Mouse (Mus musculus) ES-E14 (cell line): ENCODE results near the gene Atp1a4. TPM values are rescaled to one million over a fixed set of nuclear protein-coding genes. Genes with fewer than 3 reads are reported as not detected.

Experiments
- DNase-seq: peaks from one replicate; pipeline ENCODE4 v3.0.0-alpha.2; 2013; ENCODE audit warnings: low read depth, low spot score
- H3K27ac ChIP-seq: 2 replicates; pipeline ENCODE4 v1.5.1; 2012; ENCODE audit warnings: low read depth, mild to moderate bottlenecking, low read length, moderate library complexity, mixed read lengths; ENCODE audit not compliant: poor library complexity, insufficient read depth, severe bottlenecking
- H3K36me3 ChIP-seq: 2 replicates; pipeline ENCODE4 v1.6.1; 2012; ENCODE audit warnings: mild to moderate bottlenecking, low read length, moderate library complexity, mixed read lengths; ENCODE audit not compliant: control insufficient read depth, poor library complexity, insufficient read depth, severe bottlenecking
- H3K4me1 ChIP-seq, 2 experiments: fragments of 150-350 bp in 1 of 2; sonication (generic) in 1 of 2; 2 replicates each; pipeline ENCODE4 v1.6.1; 2012; ENCODE audit warnings: low read length in 2 of 2, mild to moderate bottlenecking in 1 of 2, mixed read lengths in 1 of 2; ENCODE audit not compliant: control insufficient read depth in 2 of 2, insufficient read depth in 2 of 2, poor library complexity in 1 of 2
- H3K4me3 ChIP-seq, 2 experiments: fragments of 150-350 bp in 1 of 2; sonication (generic) in 1 of 2; 2 replicates each; pipeline ENCODE4 v1.5.1; 2012; ENCODE audit warnings: low read length in 2 of 2, low read depth in 1 of 2, mild to moderate bottlenecking in 1 of 2, mixed read lengths in 1 of 2; ENCODE audit not compliant: insufficient read depth in 1 of 2, poor library complexity in 1 of 2, severe bottlenecking in 1 of 2
- H3K9ac ChIP-seq: 2 replicates; pipeline ENCODE4 v1.6.1; 2012; ENCODE audit warnings: low read depth, mild to moderate bottlenecking, low read length, mixed read lengths; ENCODE audit not compliant: poor library complexity, insufficient read depth, severe bottlenecking
- H3K9me3 ChIP-seq: fragments of 150-350 bp; sonication (generic); 2 replicates; pipeline ENCODE4 v1.6.1; 2012; ENCODE audit warnings: low read depth, mild to moderate bottlenecking, low read length; ENCODE audit not compliant: control insufficient read depth, insufficient read depth
- CHD2 ChIP-seq: IDR thresholded peaks from 2 replicates; pipeline ENCODE4 v1.6.1; 2014; ENCODE audit warnings: mild to moderate bottlenecking, low read depth, low read length, inconsistent platforms
- HCFC1 ChIP-seq: IDR thresholded peaks from 2 replicates; pipeline ENCODE4 v1.6.1; 2012; ENCODE audit warnings: low read length, inconsistent platforms, borderline replicate concordance; ENCODE audit not compliant: insufficient read depth
- MAFK ChIP-seq: IDR thresholded peaks from 2 replicates; pipeline ENCODE4 v1.6.1; 2014; ENCODE audit warnings: mild to moderate bottlenecking, low read depth, low read length, inconsistent platforms; ENCODE audit not compliant: insufficient read depth
- ZC3H11A ChIP-seq: IDR thresholded peaks from 2 replicates; pipeline ENCODE4 v1.6.1; 2012; ENCODE audit warnings: low read depth, mild to moderate bottlenecking, inconsistent platforms, low read length, borderline replicate concordance
- ZNF384 ChIP-seq: IDR thresholded peaks from 2 replicates; pipeline ENCODE4 v1.6.1; 2012; ENCODE audit warnings: low read depth, low read length, inconsistent platforms
- in situ Hi-C, 2 experiments: fragments of 600-800 bp; cut with MboI; formaldehyde crosslinking; loops; one replicate each; pipeline ENCODE4 v1.15.1; 2025; ENCODE audit warnings: low sequenced_read_pairs in 2 of 2, inconsistent platforms in 1 of 2; ENCODE audit not compliant: unreplicated experiment in 2 of 2
- total RNA-seq: library from RNA; depleted of rRNA; stranded (reverse); fragments of 300-350 nt; gene quantifications from 2 replicates; pipeline ENCODE4 v1.2.3, GENCODE M21; 2012; rRNA removed

Gene Atp1a4
- total RNA-seq, 1 experiment, result 2.2 TPM

- no peaks in the 10 kb centered on the region for H3K4me1 ChIP-seq
- no peak overlapping the region for H3K27ac ChIP-seq
- TF ChIP-seq ZNF384 (no peak), CHD2 (no peak), ZC3H11A (no peak), MAFK (no peak), HCFC1 (no peak)
- H3K9me3 ChIP-seq, result no peaks in the 10 kb centered on the region; the same call in 1 of the 2 replicates
- in situ Hi-C loops, result no loop called here
- no peak for DNase-seq
- peaks cover 7% of the 10 kb centered on the region for H3K36me3 ChIP-seq
- no peak overlapping the region for H3K9ac ChIP-seq
- no peak overlapping the region for H3K4me3 ChIP-seq
Measured at GRCm38 (mm10) chr1:172180881-172181280, 77.3 kb downstream of the Atp1a4 start.

GRCm38 (mm10) chr1:172179102-172179501 is 79.1 kb downstream of the Atp1a4 start:
- TF ChIP-seq ZC3H11A (no peak), ZNF384 (no peak), MAFK (no peak), CHD2 (no peak), HCFC1 (no peak)
- Histone ChIP-seq H3K36me3 (peaks cover 10% of the 10 kb centered on the region), H3K4me3 (no peak overlapping the region), H3K27ac (no peak overlapping the region), H3K9me3 (no peaks in the 10 kb centered on the region), H3K9ac (no peak overlapping the region), H3K4me1 (no peaks in the 10 kb centered on the region)
- DNase-seq, result no peak
- in situ Hi-C loops, result no loop called here

GRCm38 (mm10) chr1:172177791-172178190 is 80.4 kb downstream of the Atp1a4 start:
- no peaks in the 10 kb centered on the region for H3K4me1 ChIP-seq
- no peak overlapping the region for H3K9ac ChIP-seq
- TF ChIP-seq CHD2, result no peak
- TF ChIP-seq HCFC1, result no peak
- TF ChIP-seq ZNF384, result no peak
- TF ChIP-seq MAFK, result no peak
- TF ChIP-seq ZC3H11A, result no peak
- no peak for DNase-seq
- in situ Hi-C loops, result no loop called here
- H3K9me3 ChIP-seq, result no peaks in the 10 kb centered on the region
- no peak overlapping the region for H3K4me3 ChIP-seq
- no peak overlapping the region for H3K27ac ChIP-seq
- H3K36me3 ChIP-seq, result peaks cover 17% of the 10 kb centered on the region

Other genes with a start within 250 kb of the Atp1a4 start
- 25.3 and 46.0 TPM in 2 replicates for gene Vangl2, start 230.0 kb downstream of the Atp1a4 start, total RNA-seq
- gene Nhlh1, start 200.8 kb downstream of the Atp1a4 start, total RNA-seq, result not detected in 2 replicates
- gene Copa, start 175.9 kb downstream of the Atp1a4 start, total RNA-seq, result 64.7 and 91.5 TPM in 2 replicates
- gene Ncstn, start 175.6 kb downstream of the Atp1a4 start, total RNA-seq, result 40.5 and 59.6 TPM in 2 replicates
- 81.7 and 97.8 TPM in 2 replicates for gene Pex19, start 131.7 kb downstream of the Atp1a4 start, total RNA-seq
- gene Dcaf8, start 110.3 kb downstream of the Atp1a4 start, total RNA-seq, result 58.0 and 61.9 TPM in 2 replicates
- 13.3 and 21.3 TPM in 2 replicates for gene Pea15a, start 51.6 kb downstream of the Atp1a4 start, total RNA-seq
- 1.8 and 2.4 TPM in 2 replicates for gene Casq1, start 38.5 kb downstream of the Atp1a4 start, total RNA-seq
- 43.5 and 108 TPM in 2 replicates for gene Igsf8, start 3.2 kb upstream of the Atp1a4 start, total RNA-seq
- gene Atp1a2, start 39.6 kb upstream of the Atp1a4 start, total RNA-seq, result 0.31 and 0.48 TPM in 2 replicates
- gene Kcnj9, start 70.9 kb upstream of the Atp1a4 start, total RNA-seq, result 1.2 and 1.7 TPM in 2 replicates
- 0.80 and 1.2 TPM in 2 replicates for gene Kcnj10, start 82.8 kb upstream of the Atp1a4 start, total RNA-seq
- 25.4 and 25.6 TPM in 2 replicates for gene Pigm, start 118.1 kb upstream of the Atp1a4 start, total RNA-seq
- 1.6 and 2.7 TPM in 2 replicates for gene Slamf9, start 216.9 kb upstream of the Atp1a4 start, total RNA-seq
- gene Igsf9, start 223.4 kb upstream of the Atp1a4 start, total RNA-seq, result 45.6 and 80.3 TPM in 2 replicates
- gene Tagln2, start 241.6 kb upstream of the Atp1a4 start, total RNA-seq, result 112 and 131 TPM in 2 replicates